Mouse (Mus musculus) gastrocnemius, postnatal 36 days (tissue): ENCODE measurements around the gene Olfr390. TPM values are rescaled to one million over a fixed set of nuclear protein-coding genes. Genes with fewer than 3 reads are reported as not detected.

ENCODE experiments used
- DNase-seq, 2 experiments: peaks; one replicate each; pipeline ENCODE4 v3.0.0; 2022
- intact Hi-C: fragments of 180-260 bp; cut with DNase I; formaldehyde crosslinking; loops from one replicate; pipeline ENCODE4 v1.15.1; 2025
- long read RNA-seq, 2 experiments: library from polyadenylated mRNA; stranded (forward); transcript quantifications; one replicate each; pipeline ENCODE4 v2.0.0; 2021
- total RNA-seq, 2 experiments: library from RNA; stranded (reverse); gene quantifications; 2 replicates each; pipeline ENCODE4 v1.2.3; 2021

The Olfr390 gene
- not detected for total RNA-seq
- long read RNA-seq, experiment 1: 0 reads
- long read RNA-seq, experiment 2: 0 reads

- DNase-seq: no peak
- intact Hi-C loops: no loop called here
Observed at GRCm38 (mm10) chr11:73782664-73783063, at the start of gene Olfr390. Olfr390 (plus strand) TSS chr11:73782964.

DNA sequence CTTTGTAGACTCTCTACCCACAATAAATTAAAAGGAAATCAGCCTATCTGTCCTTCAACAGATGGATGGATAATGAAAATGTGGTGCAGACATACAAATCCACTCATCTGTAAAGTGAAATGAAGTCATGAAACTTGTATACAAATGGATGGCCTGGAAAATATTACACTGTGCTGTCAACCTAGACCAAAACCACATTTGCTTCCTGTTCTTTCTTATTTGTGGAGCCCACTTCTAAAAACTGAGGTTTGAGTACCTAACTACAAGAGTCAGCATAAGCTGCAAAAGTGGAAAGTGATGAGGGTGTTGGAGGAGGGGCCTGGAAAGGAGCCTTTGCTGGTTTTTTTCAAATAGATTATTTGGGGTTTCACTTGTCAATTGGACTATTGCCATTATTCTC is 23.6 kb upstream of the Olfr390 start:
- intact Hi-C loops: no loop called here
- DNase-seq: no peak

DNA sequence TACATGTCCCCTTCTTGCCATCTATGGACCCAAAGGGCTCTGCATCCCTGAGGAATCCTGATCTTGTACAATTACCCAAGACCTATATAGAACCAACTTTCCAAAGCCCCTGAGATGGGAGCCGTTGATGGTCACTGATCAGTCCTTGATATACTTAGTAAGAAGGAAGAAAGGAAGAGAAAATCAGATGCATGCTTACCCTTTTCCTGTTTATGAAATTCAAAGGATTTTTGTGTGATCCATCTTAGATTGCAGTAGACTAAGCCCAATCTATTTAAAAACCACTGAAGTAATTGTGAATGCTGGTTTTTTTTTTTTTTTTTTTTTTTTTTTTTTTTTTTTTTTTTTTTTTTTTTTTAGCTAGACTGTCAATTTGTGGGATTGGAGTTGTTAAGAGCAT is 2.2 kb upstream of the Olfr390 start, which contains the start of gene Olfr389:
TSS of gene Olfr389 (minus strand) at position 101 of the 400 bp plus-strand sequence.
- intact Hi-C loops: no loop called here
- no peak for DNase-seq

- intact Hi-C loops: no loop called here
Observed at GRCm38 (mm10) chr11:73802952-73803351, 20.2 kb downstream of the Olfr390 start, which contains the start of gene Olfr391-ps. Olfr391-ps (minus strand) TSS chr11:73803052.

DNA sequence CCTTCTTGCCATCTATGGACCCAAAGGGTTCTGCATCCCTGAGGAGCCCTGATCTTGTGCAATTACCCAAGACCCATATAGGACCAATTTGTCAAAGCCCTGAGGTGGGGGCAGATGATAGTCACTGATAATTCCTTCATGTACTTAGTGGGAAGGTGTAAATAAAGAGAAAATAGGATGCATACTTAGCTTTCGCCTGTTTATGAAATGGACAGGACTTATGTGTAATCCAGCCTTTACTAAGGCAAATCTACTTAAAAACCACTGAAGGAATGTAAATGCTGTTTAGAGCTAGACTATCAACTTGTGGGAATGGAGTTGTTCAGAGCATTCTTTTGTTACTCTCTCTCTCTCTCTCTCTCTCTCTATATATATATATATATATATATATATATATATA is 34.2 kb downstream of the Olfr390 start, which contains the start of gene Olfr392:
TSS of gene Olfr392 (minus strand) at position 101 of the 400 bp plus-strand sequence.
- DNase-seq: no peak
- intact Hi-C loops: no loop called here

More at GRCm38 (mm10) chr11:73802952-73803351, 20.2 kb downstream of the Olfr390 start, which contains the start of gene Olfr391-ps:
- DNase-seq: no peak

Other genes with a start within 250 kb of the Olfr390 start
- gene Olfr385, start 190.0 kb upstream of the Olfr390 start, total RNA-seq: not detected
- gene Olfr384, start 184.4 kb upstream of the Olfr390 start, total RNA-seq: not detected
- not detected for gene Zfp735, start 94.2 kb upstream of the Olfr390 start, total RNA-seq
- not detected for gene Olfr389, start 2.3 kb upstream of the Olfr390 start, total RNA-seq
- not detected for gene Olfr391-ps, start 20.1 kb downstream of the Olfr390 start, total RNA-seq
- gene Olfr392, start 34.1 kb downstream of the Olfr390 start, total RNA-seq: not detected
- gene Olfr393, start 68.5 kb downstream of the Olfr390 start, total RNA-seq: not detected
- gene Olfr394, start 107.8 kb downstream of the Olfr390 start, total RNA-seq: not detected
- gene Olfr395, start 126.3 kb downstream of the Olfr390 start, total RNA-seq: not detected
- gene Olfr23, start 153.7 kb downstream of the Olfr390 start, total RNA-seq: not detected
- gene Olfr397, start 177.9 kb downstream of the Olfr390 start, total RNA-seq: not detected
- not detected for gene Olfr398, start 207.4 kb downstream of the Olfr390 start, total RNA-seq